Mouse (Mus musculus): ENCODE measurements around the gene Bcl11a.

The Bcl11a gene

GRCm38 (mm10) chr11:24130186-24130760 lies 52.4 kb downstream of the Bcl11a start:
- DNase-seq (ENCODE audit: low read depth, low spot score) = no peak

GRCm38 (mm10) chr11:24131818-24132217 lies 54.0 kb downstream of the Bcl11a start:
- no peak for DNase-seq (ENCODE audit: low read depth, low spot score)

- DNase-seq (ENCODE audit: low read depth, low spot score) = no peak
Observed at GRCm38 (mm10) chr11:24132358-24132757, 54.5 kb downstream of the Bcl11a start.

DNA sequence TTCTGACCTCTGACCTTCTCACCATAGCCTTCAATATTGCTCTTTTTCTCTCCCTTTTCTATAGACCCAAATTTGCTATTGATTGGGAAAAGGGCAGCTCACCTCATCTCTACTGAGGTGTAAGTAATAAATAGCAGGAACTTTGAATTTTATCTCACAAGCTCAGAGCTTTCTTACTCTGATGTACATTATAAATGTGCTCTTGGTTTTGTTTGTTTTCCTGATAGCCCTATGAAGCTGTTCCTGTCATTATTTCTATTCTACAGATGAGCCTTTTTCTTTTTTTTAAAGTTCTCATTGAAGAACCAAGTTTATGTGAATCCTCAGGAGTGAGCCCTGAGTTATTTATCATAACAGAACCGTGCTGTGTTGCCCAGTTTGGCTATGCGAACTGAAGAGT lies 55.0 kb downstream of the Bcl11a start:
- no peak for DNase-seq (ENCODE audit: low read depth, low spot score)

DNA sequence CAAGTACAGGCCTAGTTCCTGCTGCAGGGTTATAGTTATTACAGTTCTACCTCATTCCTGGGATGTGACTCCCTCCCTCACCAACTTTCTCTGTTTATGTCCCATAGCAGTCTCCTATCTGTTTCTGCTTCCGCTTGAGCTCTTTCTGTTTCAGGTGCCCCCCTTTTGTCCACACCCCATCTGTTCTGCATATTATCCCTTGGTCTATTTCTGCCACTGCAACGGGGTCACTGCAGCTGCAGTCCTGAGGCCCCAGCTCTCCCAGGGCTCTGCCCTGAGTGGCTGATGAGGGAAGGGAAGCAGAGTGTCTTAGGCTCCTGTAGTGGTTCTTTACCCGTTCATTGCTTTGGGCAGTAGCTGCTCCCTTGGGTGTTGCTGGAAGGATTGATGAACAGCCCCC lies 55.6 kb downstream of the Bcl11a start:
- no peak for DNase-seq (ENCODE audit: low read depth, low spot score)

DNA sequence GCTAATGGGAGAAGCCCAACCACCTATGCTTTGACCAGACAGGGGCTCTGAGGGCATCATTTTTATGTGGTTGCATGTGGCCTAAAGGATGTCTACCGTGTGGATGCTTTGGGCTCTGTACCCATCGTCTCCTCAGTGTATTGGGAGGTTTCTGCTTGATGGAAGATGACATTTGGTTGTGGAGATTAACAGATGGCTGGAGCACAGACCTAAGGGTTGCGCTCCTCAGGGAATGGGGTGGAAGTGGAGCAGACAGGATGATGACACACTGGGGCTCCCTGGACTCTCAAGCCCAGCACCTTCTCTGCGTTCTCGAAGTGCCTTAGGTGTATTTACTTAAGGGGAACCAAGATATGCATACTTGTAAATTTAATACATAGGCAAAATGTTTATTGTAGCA lies 56.1 kb downstream of the Bcl11a start:
- DNase-seq (ENCODE audit: low read depth, low spot score) = no peak

GRCm38 (mm10) chr11:24135244-24135643 lies 57.4 kb downstream of the Bcl11a start:
- DNase-seq (ENCODE audit: low read depth, low spot score) = no peak

GRCm38 (mm10) chr11:24136084-24136785 lies 58.4 kb downstream of the Bcl11a start:
- no peak for DNase-seq (ENCODE audit: low read depth, low spot score)

DNA sequence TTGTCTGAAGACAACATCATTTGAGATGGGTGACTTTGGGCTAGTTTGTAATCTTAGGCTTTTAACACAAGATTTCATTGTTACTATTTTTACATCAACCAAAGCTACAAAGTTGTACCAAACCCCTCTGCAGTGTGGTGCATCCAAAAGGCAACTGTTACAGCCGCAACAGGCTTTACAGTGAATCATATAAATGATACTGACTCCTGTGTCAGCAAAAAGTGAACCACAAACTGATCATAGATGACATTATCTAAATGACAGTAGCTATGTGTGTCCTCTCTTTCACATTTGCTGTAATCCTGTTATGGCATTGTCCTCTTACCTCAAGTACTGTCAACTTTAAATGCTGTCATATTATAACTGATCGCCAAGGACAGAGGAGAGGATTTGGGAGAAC lies 60.0 kb downstream of the Bcl11a start:
- no peak for DNase-seq (ENCODE audit: low read depth, low spot score)

- no peak for DNase-seq (ENCODE audit: low read depth, low spot score)
Observed at GRCm38 (mm10) chr11:24138600-24139375, 60.9 kb downstream of the Bcl11a start.

DNA sequence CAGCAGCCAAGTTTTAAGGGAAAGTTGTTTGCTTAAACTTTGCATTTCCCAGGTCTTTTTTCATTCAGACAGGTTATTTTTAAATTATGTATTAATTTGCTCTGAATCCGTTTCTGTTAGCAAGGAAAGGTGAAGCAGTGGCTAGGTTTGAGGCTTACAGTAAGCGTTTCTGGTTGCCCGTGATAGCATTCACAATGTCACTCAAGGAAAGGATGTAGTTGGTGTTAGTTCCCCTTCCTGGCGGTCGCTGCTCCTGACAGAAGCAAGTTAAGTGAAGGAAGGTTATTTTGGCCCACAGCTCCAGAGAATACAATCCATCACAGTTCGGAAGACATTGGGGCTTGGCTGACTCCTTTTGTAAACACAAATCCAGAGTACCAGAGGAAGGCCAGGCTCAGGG lies 61.6 kb downstream of the Bcl11a start:
- DNase-seq (ENCODE audit: low read depth, low spot score) = no peak

GRCm38 (mm10) chr11:24139952-24140351 lies 62.1 kb downstream of the Bcl11a start:
- DNase-seq (ENCODE audit: low read depth, low spot score) = no peak

- no peak for DNase-seq (ENCODE audit: low read depth, low spot score)
Observed at GRCm38 (mm10) chr11:24140948-24141347, 63.1 kb downstream of the Bcl11a start.

- no peak for DNase-seq (ENCODE audit: low read depth, low spot score)
Observed at GRCm38 (mm10) chr11:24141479-24142251, 63.8 kb downstream of the Bcl11a start.

GRCm38 (mm10) chr11:24142316-24142715 lies 64.5 kb downstream of the Bcl11a start:
- DNase-seq (ENCODE audit: low read depth, low spot score) = no peak

DNA sequence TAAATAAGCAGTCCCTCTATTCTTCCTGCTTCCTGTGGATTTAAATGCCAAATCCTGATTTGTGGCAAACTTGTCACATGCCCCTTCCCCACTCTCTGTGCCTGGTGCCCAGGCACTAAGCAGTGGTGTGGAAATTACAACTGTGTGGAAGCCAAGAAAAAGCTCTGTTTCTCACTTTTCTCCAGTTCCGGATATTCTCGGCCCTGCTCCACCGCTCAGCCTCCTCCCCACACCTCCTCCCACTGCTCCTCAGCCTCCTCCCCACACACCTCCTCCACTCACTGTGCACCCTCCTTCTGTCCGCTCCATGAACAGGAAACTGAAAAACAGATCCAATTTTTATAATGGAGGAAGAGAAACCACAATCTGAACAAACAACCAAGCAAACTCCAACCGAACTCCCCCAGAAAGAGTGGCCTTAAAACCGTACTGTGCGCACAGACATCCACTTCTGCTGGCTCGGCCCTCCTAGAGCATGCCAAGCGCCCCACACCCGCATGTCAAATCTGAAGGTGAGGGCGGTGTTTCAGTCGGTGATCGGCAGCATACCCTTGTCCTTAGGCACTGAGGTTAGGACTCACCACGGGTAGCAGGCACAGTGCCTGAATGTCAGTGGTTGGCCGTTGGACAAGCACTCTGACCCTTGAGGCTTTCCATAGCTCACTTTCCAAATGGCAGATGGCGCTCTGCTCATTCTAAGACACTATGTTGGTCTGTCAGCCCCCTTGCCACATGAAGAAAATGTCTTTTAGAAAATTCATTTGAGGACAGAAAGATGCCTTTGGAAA lies 66.5 kb downstream of the Bcl11a start:
- DNase-seq (ENCODE audit: low read depth, low spot score) = peak; percentile 93

DNA sequence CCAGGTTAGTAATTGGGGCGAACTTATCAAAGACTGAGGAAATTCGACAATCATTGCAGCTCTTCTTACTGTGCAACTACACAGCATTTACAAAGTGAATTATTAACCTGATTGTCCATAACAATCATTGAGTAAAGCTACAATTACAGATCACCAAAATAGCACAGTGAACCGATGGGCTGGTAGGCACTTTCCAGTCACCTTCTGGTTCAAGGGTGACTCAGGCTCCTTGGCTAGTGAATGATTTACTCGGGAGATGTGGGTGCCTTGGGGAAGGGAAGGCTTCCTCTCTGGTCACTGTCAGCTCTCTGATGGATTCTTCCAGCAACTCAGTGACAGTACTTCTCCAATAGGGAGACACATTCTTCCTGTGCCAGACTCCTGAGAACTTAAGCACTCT lies 68.2 kb downstream of the Bcl11a start:
- no peak for DNase-seq (ENCODE audit: low read depth, low spot score)

DNA sequence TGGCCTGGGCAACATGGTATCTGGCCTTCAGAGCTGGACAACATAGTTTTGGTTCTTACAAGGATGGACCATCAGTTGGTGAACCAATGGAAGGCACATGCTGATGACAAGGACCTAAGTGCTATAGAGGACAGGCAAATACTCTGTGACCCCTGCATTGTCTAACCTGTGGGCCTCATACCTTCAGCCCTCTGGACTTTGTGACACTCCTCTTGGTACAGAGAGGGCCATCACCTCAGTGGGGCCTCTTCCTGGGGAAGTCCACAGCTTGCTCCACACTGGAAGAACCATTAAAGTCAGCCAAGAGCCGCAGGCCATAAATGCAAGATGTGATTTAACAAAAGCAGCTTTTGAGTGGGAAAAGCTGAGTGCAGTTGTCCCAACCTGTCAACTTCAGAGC lies 68.6 kb downstream of the Bcl11a start:
- DNase-seq (ENCODE audit: low read depth, low spot score) = no peak

- DNase-seq (ENCODE audit: low read depth, low spot score) = no peak
Observed at GRCm38 (mm10) chr11:24147698-24148097, 69.8 kb downstream of the Bcl11a start.

DNA sequence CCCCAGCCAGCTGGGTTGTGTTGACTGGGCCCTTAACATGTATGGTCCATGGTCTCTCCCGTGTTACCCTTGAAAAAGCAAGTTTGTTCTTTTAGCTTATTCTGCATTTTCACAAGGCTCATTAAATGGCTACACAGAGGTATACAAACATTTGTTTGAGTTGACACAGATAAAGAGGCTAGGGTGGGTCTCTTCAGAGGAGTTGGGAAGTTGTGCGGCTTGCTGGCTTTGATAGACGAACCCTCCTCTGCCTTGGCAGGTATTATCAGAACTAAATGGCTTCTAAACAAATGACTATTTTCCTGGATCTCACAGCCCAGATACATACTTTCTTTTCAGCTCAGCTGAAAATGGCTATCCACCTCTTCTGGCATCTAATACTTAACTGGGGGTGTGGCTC lies 70.7 kb downstream of the Bcl11a start:
- DNase-seq (ENCODE audit: low read depth, low spot score) = no peak
